Mouse (Mus musculus) kidney, postnatal 4 days (tissue): Measurements from ENCODE around the gene Pbx4.
A peak's percentile ranks its signal among the peaks of the same experiment; 100 is the strongest.

Experiments used
- DNase-seq, 2 experiments: peaks; one replicate each; pipeline ENCODE4 v3.0.0; 2021; ENCODE audit warnings: mixed read lengths in 2 of 2

The Pbx4 gene

GRCm38 (mm10) chr8:69901484-69902162, 69.3 kb downstream of the Pbx4 start:
- DNase-seq: peak; percentile 98 to 99

DNA sequence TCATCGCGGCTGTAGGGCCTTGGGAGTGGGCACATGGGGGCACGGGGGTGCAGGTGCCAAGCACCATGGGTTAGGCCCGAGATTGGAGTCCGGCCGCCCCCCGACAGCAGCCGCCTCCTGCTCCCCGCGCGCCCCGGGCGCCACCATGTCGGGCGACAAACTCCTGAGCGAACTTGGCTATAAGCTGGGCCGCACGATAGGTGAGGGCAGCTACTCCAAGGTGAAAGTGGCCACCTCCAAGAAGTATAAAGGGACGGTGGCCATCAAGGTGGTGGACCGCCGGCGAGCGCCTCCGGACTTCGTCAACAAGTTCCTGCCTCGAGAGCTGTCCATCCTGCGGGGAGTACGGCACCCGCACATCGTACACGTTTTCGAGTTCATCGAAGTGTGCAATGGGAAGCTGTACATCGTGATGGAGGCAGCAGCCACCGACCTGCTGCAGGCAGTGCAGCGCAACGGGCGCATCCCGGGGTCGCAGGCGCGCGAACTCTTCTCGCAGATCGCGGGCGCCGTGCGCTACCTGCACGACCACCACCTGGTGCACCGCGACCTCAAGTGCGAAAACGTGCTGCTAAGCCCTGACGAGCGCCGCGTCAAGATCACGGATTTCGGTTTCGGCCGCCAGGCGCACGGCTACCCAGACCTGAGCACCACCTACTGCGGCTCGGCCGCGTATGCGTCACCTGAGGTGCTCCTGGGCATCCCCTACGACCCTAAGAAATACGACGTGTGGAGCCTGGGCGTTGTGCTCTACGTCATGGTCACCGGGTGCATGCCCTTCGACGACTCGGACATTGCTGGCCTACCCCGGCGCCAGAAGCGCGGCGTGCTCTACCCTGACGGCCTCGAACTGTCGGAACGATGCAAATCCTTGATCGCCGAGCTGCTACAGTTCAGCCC, 70.1 kb downstream of the Pbx4 start, which contains the start of the genes Tssk6, Ndufa13 and Yjefn3:
TSS of gene Tssk6 (plus strand) at position 22 of the 900 bp plus-strand sequence.
TSS of gene Ndufa13 (minus strand) at position 396 of the 900 bp plus-strand sequence.
TSS of gene Yjefn3 (minus strand) at position 550 of the 900 bp plus-strand sequence.
- DNase-seq: peak; percentile 48 to 66

DNA sequence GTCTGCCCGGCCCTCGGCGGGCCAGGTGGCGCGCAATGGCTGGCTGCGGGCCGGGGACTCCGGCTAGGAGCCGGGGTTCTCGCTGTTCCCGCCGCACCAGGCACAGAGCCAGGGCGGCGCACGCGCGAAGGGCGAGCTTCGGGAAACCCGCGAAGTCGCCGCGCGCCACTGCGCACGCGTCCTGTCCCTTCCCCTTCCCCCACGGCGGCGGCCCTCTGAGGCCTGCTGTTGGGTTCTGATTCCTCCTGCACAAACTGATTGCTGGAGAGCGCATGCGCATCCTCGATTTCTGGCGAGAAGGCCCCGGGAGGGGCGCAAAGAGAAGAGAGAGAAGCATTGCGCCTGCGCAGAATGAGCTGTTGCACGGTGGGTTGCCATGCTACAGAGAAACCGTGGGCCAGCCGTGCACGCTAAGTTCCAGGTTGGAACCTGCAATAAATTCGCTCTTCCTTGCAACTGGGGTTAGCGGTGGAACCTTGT, 70.8 kb downstream of the Pbx4 start:
- peak; percentile 99 for DNase-seq

- no peak for DNase-seq
Observed at GRCm38 (mm10) chr8:69904096-69904495, 71.8 kb downstream of the Pbx4 start.

GRCm38 (mm10) chr8:69906260-69906659, 74.0 kb downstream of the Pbx4 start:
- DNase-seq: no peak

GRCm38 (mm10) chr8:69907106-69907505, 74.8 kb downstream of the Pbx4 start:
- no peak for DNase-seq

- DNase-seq: no peak
Observed at GRCm38 (mm10) chr8:69911917-69912316, 79.6 kb downstream of the Pbx4 start.

- no peak for DNase-seq
Observed at GRCm38 (mm10) chr8:69912478-69913074, 80.3 kb downstream of the Pbx4 start.

DNA sequence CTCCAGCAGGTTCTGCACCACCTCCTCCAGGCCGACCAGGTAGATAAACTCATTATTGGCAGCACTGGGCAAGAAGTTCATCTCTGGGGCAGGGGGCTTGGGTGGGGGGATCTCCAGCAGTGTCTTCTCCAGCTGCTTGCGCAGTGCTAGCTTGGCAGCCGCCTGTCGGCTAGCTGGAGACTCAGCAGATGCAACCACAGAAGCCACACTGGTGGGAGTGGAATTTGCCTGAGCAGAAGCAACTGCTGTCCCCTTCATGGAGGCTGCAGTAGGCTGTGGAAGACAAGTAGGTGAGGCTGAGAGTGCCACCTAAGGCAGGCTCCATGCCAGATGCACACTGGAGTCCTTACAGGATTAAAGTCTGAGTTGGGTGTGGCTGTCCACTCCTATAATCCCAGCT, 82.2 kb downstream of the Pbx4 start:
- DNase-seq: no peak

DNA sequence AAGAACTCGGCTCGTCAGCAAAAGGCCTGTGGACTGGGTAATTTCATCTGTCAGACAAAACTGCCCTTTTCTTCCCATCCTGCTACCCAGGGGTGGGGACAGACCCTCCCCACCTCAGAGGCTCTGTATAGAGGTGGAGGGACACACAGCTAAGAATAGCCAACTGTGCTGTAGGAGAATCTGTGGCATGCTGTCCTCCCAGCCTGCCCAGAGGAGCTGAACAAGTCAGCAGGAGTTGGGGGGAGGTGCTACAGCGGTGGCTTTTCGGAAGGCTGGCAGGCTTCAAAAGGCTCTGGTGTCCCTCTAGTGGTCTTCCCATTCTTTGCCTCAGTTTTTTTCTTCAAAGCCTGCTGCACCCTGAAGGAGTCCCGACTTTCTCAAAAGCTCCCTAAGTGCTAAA, 83.5 kb downstream of the Pbx4 start:
- DNase-seq: peak; percentile 34 to 55

- DNase-seq: no peak
Observed at GRCm38 (mm10) chr8:69918506-69918905, 86.2 kb downstream of the Pbx4 start.

DNA sequence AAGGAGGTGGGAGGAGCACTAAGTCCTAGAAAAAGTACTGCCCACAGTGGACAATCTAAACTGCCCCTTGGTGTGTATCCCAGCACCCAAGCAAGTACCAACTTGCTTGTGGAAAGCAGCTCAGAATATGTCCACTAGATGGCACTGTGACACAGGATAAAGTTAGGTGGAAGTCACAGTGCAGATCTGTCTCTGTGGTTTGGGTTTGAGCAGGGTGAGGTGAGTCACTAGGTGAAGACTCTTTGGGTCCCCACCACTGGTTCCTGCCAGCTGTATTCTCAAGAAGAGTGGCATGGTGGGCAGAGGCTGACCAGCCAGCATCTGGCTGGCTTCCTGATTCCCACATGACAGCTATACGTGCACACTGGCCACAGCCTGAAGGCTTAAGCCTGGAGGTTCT, 86.7 kb downstream of the Pbx4 start:
- DNase-seq: peak; percentile 67 to 76

GRCm38 (mm10) chr8:69919876-69920662, 87.8 kb downstream of the Pbx4 start:
- peak; percentile 79 to 86 for DNase-seq

GRCm38 (mm10) chr8:69921141-69921540, 88.8 kb downstream of the Pbx4 start:
- DNase-seq: no peak
